Mouse (Mus musculus): ENCODE results near the gene Adm2. TPM values are rescaled to one million over a fixed set of nuclear protein-coding genes. Genes with fewer than 3 reads are reported as not detected.
A peak's percentile ranks its signal among the peaks of the same experiment; 100 is the strongest.

The Adm2 gene
- total RNA-seq, 1 experiment: 4.6 TPM

GRCm38 (mm10) chr15:89355241-89356187 is 33.0 kb downstream of the Adm2 start, which contains the start of the genes Lmf2 and Ncaph2:
TSS of gene Lmf2 (minus strand) at chr15:89355659.
TSS of gene Ncaph2 (plus strand) at chr15:89355719.
- in situ Hi-C loops (cut with MboI; ENCODE audit: low sequenced_read_pairs in 2 of 2, unreplicated experiment in 2 of 2): no loop called here
- H3K9me3 ChIP-seq (ENCODE audit: control insufficient read depth, insufficient read depth, low read depth, low read length): no peaks in the 10 kb centered on the region
- DNase-seq (ENCODE audit: low read depth, low spot score): peak; percentile 93
- no peak for TF ChIP-seq ZNF384 (IDR thresholded peaks at IDR 0.05; ENCODE audit: low read depth, low read length)
- TF ChIP-seq HCFC1 (IDR thresholded peaks at IDR 0.05; ENCODE audit: borderline replicate concordance, insufficient read depth, low read length): peak; percentile 68
- H3K4me1 ChIP-seq (ENCODE audit: control insufficient read depth in 2 of 2, insufficient read depth in 2 of 2, low read length in 2 of 2, poor library complexity in 1 of 2): peaks cover 0 to 29% of the 10 kb centered on the region in 2 experiments; a peak in 2 of 4 replicates
- peaks cover 47% of the 10 kb centered on the region for H3K36me3 ChIP-seq (ENCODE audit: control insufficient read depth, insufficient read depth, low read length, poor library complexity, severe bottlenecking)
- peak within 1 kb of the TSS; percentile 98 for H3K9ac ChIP-seq (ENCODE audit: insufficient read depth, low read depth, low read length, poor library complexity, severe bottlenecking)
- peak within 1 kb of the TSS; percentile 90 to 98 for H3K4me3 ChIP-seq (ENCODE audit: insufficient read depth in 1 of 2, low read depth in 1 of 2, low read length in 2 of 2, poor library complexity in 1 of 2, severe bottlenecking in 1 of 2)
- H3K27ac ChIP-seq (ENCODE audit: insufficient read depth, low read depth, low read length, poor library complexity, severe bottlenecking): peak within 1 kb of the TSS; percentile 91

- TF ChIP-seq MAFK (IDR thresholded peaks at IDR 0.05; ENCODE audit: insufficient read depth, low read depth, low read length) (no peak), HCFC1 (IDR thresholded peaks at IDR 0.05; ENCODE audit: borderline replicate concordance, insufficient read depth, low read length) (peak; percentile 69; the same call in 1 of the 2 replicates), ZC3H11A (IDR thresholded peaks at IDR 0.05; ENCODE audit: borderline replicate concordance, low read depth, low read length) (no peak), CHD2 (IDR thresholded peaks at IDR 0.05; ENCODE audit: low read depth, low read length) (peak; percentile 71; the same call in 1 of the 2 replicates), ZNF384 (IDR thresholded peaks at IDR 0.05; ENCODE audit: low read depth, low read length) (peak; percentile 95)
- peak overlapping the region; percentile 91; the same call in 1 of the 2 replicates for H3K27ac ChIP-seq (ENCODE audit: insufficient read depth, low read depth, low read length, poor library complexity, severe bottlenecking)
- peak; percentile 97 for DNase-seq (ENCODE audit: low read depth, low spot score)
- H3K4me1 ChIP-seq (ENCODE audit: control insufficient read depth in 2 of 2, insufficient read depth in 2 of 2, low read length in 2 of 2, poor library complexity in 1 of 2): peaks cover 0 to 27% of the 10 kb centered on the region in 2 experiments; a peak in 2 of 4 replicates
- peak overlapping the region; percentile 90 to 98 for H3K4me3 ChIP-seq (ENCODE audit: insufficient read depth in 1 of 2, low read depth in 1 of 2, low read length in 2 of 2, poor library complexity in 1 of 2, severe bottlenecking in 1 of 2)
- no peaks in the 10 kb centered on the region for H3K9me3 ChIP-seq (ENCODE audit: control insufficient read depth, insufficient read depth, low read depth, low read length)
- H3K9ac ChIP-seq (ENCODE audit: insufficient read depth, low read depth, low read length, poor library complexity, severe bottlenecking): peak overlapping the region; percentile 98; the same call in 1 of the 2 replicates
- H3K36me3 ChIP-seq (ENCODE audit: control insufficient read depth, insufficient read depth, low read length, poor library complexity, severe bottlenecking): peaks cover 48% of the 10 kb centered on the region
- in situ Hi-C loops (cut with MboI; ENCODE audit: low sequenced_read_pairs in 2 of 2, unreplicated experiment in 2 of 2): no loop called here
These were observed 33.9 kb downstream of the Adm2 start for GRCm38 (mm10) chr15:89356372-89356771.

- DNase-seq (ENCODE audit: low read depth, low spot score): no peak
- peaks cover 0 to 12% of the 10 kb centered on the region in 2 experiments; a peak in 2 of 4 replicates for H3K4me1 ChIP-seq (ENCODE audit: control insufficient read depth in 2 of 2, insufficient read depth in 2 of 2, low read length in 2 of 2, poor library complexity in 1 of 2)
- no peak overlapping the region for H3K9ac ChIP-seq (ENCODE audit: insufficient read depth, low read depth, low read length, poor library complexity, severe bottlenecking)
- H3K9me3 ChIP-seq (ENCODE audit: control insufficient read depth, insufficient read depth, low read depth, low read length): no peaks in the 10 kb centered on the region
- H3K36me3 ChIP-seq (ENCODE audit: control insufficient read depth, insufficient read depth, low read length, poor library complexity, severe bottlenecking): peaks cover 47% of the 10 kb centered on the region
- no peak overlapping the region for H3K27ac ChIP-seq (ENCODE audit: insufficient read depth, low read depth, low read length, poor library complexity, severe bottlenecking)
- H3K4me3 ChIP-seq (ENCODE audit: insufficient read depth in 1 of 2, low read depth in 1 of 2, low read length in 2 of 2, poor library complexity in 1 of 2, severe bottlenecking in 1 of 2): no peak overlapping the region
- TF ChIP-seq ZNF384 (IDR thresholded peaks at IDR 0.05; ENCODE audit: low read depth, low read length) (no peak), MAFK (IDR thresholded peaks at IDR 0.05; ENCODE audit: insufficient read depth, low read depth, low read length) (no peak), ZC3H11A (IDR thresholded peaks at IDR 0.05; ENCODE audit: borderline replicate concordance, low read depth, low read length) (no peak), CHD2 (IDR thresholded peaks at IDR 0.05; ENCODE audit: low read depth, low read length) (no peak), HCFC1 (IDR thresholded peaks at IDR 0.05; ENCODE audit: borderline replicate concordance, insufficient read depth, low read length) (no peak)
- in situ Hi-C loops (cut with MboI; ENCODE audit: low sequenced_read_pairs in 2 of 2, unreplicated experiment in 2 of 2): no loop called here
These were observed 36.3 kb downstream of the Adm2 start for GRCm38 (mm10) chr15:89358784-89359183.

GRCm38 (mm10) chr15:89363051-89363450 is 40.5 kb downstream of the Adm2 start:
- in situ Hi-C loops (cut with MboI; ENCODE audit: low sequenced_read_pairs in 2 of 2, unreplicated experiment in 2 of 2): no loop called here
- H3K4me1 ChIP-seq (ENCODE audit: control insufficient read depth in 2 of 2, insufficient read depth in 2 of 2, low read length in 2 of 2, poor library complexity in 1 of 2): peaks cover 0 to 2% of the 10 kb centered on the region in 2 experiments; a peak in 1 of 4 replicates
- peaks cover 75% of the 10 kb centered on the region for H3K36me3 ChIP-seq (ENCODE audit: control insufficient read depth, insufficient read depth, low read length, poor library complexity, severe bottlenecking)
- no peak for DNase-seq (ENCODE audit: low read depth, low spot score)
- no peaks in the 10 kb centered on the region for H3K9me3 ChIP-seq (ENCODE audit: control insufficient read depth, insufficient read depth, low read depth, low read length)
- no peak overlapping the region for H3K4me3 ChIP-seq (ENCODE audit: insufficient read depth in 1 of 2, low read depth in 1 of 2, low read length in 2 of 2, poor library complexity in 1 of 2, severe bottlenecking in 1 of 2)
- H3K27ac ChIP-seq (ENCODE audit: insufficient read depth, low read depth, low read length, poor library complexity, severe bottlenecking): no peak overlapping the region
- H3K9ac ChIP-seq (ENCODE audit: insufficient read depth, low read depth, low read length, poor library complexity, severe bottlenecking): no peak overlapping the region
- TF ChIP-seq HCFC1 (IDR thresholded peaks at IDR 0.05; ENCODE audit: borderline replicate concordance, insufficient read depth, low read length): no peak
- no peak for TF ChIP-seq ZC3H11A (IDR thresholded peaks at IDR 0.05; ENCODE audit: borderline replicate concordance, low read depth, low read length)
- no peak for TF ChIP-seq ZNF384 (IDR thresholded peaks at IDR 0.05; ENCODE audit: low read depth, low read length)
- no peak for TF ChIP-seq MAFK (IDR thresholded peaks at IDR 0.05; ENCODE audit: insufficient read depth, low read depth, low read length)
- TF ChIP-seq CHD2 (IDR thresholded peaks at IDR 0.05; ENCODE audit: low read depth, low read length): no peak

Measured in ES-E14 (cell line).